Mouse (Mus musculus): Measurements from ENCODE around the gene 1700030K09Rik.

GRCm38 (mm10) chr8:72438248-72439015 is 5.2 kb upstream of the 1700030K09Rik start:
- no peak for TF ChIP-seq MAX (IDR thresholded peaks at IDR 0.05; ENCODE audit: low read depth)
- no peak for TF ChIP-seq USF1 (IDR thresholded peaks at IDR 0.05; ENCODE audit: low read depth)
- no peak for TF ChIP-seq POLR2A (IDR thresholded peaks at IDR 0.05; ENCODE audit: insufficient read length, low read depth)
- TF ChIP-seq TCF3 (IDR thresholded peaks at IDR 0.05; ENCODE audit: insufficient read length, low read depth), result no peak
- TF ChIP-seq TCF12 (IDR thresholded peaks at IDR 0.05; ENCODE audit: insufficient read depth, poor library complexity, severe bottlenecking), result no peak
- no peak for TF ChIP-seq POLR2AphosphoS2 (IDR thresholded peaks at IDR 0.05; ENCODE audit: insufficient read length, low read depth)
- no peak for TF ChIP-seq MYOD1 (IDR thresholded peaks at IDR 0.05; ENCODE audit: control insufficient read depth in 1 of 3, insufficient read length in 2 of 3, low read depth in 2 of 3)
- TF ChIP-seq E2F4 (IDR thresholded peaks at IDR 0.05; ENCODE audit: insufficient read depth), result no peak
- TF ChIP-seq MYOG (IDR thresholded peaks at IDR 0.05; ENCODE audit: control insufficient read depth in 1 of 3, insufficient read depth in 1 of 3, insufficient read length in 2 of 3, low read depth in 2 of 3), result no peak
- TF ChIP-seq SRF (IDR thresholded peaks at IDR 0.05; ENCODE audit: control insufficient read depth, insufficient read length, low read depth), result no peak
- no peak for TF ChIP-seq REST (IDR thresholded peaks at IDR 0.05; ENCODE audit: insufficient read depth, insufficient read length)
